Mouse (Mus musculus): ENCODE data around the gene Nebl. TPM values are rescaled to one million over a fixed set of nuclear protein-coding genes. Genes with fewer than 3 reads are reported as not detected.

The Nebl gene
- total RNA-seq, 2 experiments from 2014 or later, result 28.1 to 36.5 TPM

DNA sequence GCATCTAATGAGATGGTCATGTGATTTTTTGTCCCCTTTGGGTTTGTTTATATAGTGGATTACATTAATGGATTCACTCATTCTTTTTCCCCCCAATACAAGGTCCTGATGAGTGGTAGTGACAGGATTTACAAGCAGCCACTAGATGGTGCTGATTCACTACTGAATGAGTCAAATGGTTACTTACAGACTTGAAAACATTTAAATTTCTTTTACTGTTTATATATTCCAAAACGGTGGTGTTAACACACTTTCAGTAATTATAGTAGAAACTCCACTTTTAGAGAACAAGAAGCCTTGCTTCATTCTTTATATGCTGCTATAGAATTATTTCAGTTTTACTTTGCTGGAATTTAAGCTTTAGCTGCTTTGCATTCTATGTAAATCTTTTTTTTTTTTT is 308.3 kb downstream of the Nebl start:
- intact Hi-C loops (cut with DNase I), result loop anchor here (2.0 to 10.0 kb wide), 3 partner anchors 312 to 1244 kb away; partner anchors contain the start of gene Nebl
- DNase-seq, result peak; percentile 14

DNA sequence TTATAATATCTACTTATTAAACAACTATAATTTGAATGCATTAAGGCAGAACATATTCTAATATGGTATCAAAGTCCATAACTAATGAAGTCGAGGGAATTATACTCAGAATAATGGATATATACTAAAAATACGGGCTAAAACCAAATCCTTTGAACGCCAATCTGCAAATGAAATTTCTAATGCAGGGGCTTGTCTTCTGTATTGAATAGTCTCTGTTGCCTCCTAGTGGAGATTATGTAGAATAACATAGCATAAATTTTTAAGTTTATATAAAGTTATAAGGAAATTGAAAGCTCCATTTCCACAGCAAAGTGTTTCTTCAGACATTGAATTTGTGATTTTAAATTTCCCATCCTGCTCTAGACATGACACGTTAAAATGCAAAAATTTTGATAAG is 315.9 kb downstream of the Nebl start:
- intact Hi-C loops (cut with DNase I), result no loop called here
- no peak for DNase-seq

- intact Hi-C loops (cut with DNase I), result no loop called here
- DNase-seq, result no peak
Measured at GRCm38 (mm10) chr2:17414324-17414723, 316.9 kb downstream of the Nebl start.

DNA sequence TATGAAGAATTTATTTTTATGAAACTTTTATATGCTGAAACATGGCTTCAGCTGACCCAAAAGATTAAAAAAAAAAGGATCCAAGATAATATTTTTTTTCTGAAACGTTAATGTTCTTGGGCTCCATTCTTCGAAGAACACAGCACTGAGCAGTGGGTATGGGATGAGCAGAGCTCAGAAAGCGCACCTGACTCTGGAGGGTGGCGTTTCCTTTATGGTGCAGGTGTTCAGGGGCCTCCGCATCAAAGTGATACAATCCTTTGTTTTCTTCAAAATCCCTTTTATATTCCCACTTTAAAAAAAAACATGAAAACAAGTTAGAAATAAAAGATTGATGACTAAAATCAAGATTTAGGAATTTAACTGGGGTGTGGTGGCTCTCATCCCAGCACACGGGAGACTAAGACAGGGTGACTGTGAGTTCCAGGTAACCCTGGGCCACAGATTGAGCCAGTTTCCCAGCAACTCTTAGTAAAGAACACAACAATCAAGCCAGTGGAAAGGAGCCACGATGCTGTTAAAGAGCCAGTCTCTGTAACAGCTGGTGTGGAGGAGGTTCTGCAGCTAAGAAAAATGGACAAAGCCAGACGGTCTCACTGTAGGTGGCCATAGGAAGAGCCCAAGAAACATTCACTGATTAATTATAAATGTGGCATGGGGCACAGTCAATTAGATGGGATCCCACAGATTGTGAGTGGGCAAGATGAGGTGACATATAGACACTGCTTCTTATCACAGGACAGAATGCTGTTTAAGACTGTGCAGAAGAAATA is 317.6 kb downstream of the Nebl start:
- DNase-seq, result peak; percentile 56
- intact Hi-C loops (cut with DNase I), result no loop called here

DNA sequence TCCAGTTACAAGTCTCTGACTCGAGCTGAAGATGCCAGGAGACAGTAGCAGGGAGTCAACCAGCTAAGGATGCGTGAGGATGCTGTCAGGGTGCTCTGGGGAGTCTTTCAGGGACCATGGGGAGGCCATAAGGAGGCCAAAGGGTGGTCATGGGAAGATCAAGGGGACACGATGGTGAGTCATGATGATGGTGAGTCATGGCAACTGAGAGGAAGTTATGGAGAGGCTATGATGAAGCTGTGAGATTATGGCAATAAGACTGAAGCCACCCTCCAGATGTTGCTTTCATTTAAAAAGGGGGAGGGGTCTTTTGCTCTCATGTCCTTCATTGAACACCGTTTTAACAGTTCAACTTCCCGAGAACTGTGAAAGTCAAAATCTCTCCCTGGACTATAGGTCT is 322.0 kb downstream of the Nebl start:
- intact Hi-C loops (cut with DNase I), result no loop called here
- no peak for DNase-seq

GRCm38 (mm10) chr2:17405899-17406531 is 325.2 kb downstream of the Nebl start:
- no peak for DNase-seq
- intact Hi-C loops (cut with DNase I), result no loop called here

DNA sequence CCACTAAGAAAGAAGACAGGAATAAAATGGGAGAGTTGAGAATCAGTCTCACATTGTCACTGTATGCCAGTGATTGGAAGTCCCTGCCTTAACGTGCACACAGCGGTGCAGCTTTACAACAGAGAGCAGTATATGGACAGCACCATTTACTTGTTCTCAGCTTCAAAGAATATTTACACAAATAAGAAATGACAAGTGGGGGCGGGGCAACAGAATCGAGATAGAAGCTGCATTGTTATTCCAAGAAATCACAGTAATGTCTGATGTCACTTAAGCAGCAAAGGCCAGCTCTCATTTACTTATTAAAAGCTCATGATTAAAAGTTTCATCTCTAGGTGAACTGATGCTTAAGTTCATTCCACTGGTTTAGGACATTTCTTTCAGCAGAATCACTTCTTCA is 328.8 kb downstream of the Nebl start:
- intact Hi-C loops (cut with DNase I), result no loop called here
- DNase-seq, result no peak

DNA sequence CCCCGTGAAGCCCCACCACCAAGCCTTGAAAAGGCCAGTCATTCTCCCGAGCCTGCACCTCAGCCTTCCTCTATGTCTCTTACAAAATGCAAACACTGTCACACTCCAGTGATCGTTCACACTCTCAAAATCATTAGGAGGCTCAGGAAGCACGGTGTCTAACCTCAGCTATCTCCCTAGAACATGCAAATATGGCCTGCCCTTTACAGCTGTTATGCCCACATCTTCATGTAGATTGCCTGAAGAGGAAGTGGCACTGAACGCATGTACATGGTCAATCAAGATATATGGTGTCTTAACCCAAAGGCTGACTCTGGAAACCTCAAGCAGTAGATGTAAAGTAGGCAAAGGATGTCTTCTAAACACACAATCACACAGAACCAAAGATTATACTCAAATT is 335.0 kb downstream of the Nebl start:
- DNase-seq, result no peak
- intact Hi-C loops (cut with DNase I), result no loop called here

GRCm38 (mm10) chr2:17391389-17391788 is 339.9 kb downstream of the Nebl start:
- intact Hi-C loops (cut with DNase I), result no loop called here
- no peak for DNase-seq

DNA sequence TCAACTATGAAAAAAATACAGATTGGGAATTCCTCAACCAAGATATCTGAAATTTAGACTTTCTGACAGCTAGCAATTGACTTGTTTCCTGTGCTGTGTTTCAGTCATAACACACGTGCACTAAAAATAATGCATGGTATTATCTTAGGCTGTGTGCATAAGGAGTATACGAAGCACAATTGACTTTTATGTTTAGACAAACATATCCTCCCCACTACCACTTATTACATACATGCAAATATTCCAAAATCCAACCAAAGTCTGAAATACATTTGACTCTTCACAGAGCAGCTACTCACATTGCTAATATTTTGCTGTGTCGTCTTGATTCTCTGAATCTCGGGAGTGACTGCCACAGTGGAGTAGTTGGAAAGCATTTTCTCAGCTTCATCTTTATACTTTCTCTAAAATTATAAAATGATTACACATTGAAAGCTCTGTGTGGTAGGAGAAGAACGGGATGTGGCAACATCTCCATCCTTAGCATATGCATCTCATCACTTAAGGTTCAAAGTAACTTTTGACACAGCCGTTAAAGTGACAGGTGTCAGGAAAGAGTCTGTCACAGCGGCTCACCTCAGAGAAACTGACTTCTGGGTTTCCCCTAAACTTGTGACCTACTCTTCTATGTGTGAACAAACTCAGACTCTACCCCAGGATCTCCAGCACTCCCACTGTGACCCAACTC is 340.6 kb downstream of the Nebl start:
- no peak for DNase-seq
- intact Hi-C loops (cut with DNase I), result no loop called here

DNA sequence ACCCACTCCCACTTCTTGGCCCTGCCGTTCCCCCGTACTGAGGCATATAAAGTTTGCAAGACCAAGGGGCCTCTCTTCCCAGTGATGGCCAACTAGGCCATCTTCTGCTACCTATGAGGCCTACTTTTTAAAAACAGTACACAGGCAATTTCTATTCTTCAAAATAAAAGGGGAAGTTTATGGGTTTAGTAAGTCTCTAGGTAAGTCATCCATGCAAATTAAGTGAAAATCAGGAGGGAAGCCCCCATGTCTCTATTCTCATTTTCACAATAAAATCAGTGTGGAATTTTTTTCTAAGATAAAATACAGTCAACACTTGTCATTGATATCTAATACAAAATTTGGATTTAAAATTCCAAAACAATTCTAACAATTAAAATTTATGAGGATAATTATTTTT is 341.4 kb downstream of the Nebl start:
- intact Hi-C loops (cut with DNase I), result no loop called here
- DNase-seq, result no peak

DNA sequence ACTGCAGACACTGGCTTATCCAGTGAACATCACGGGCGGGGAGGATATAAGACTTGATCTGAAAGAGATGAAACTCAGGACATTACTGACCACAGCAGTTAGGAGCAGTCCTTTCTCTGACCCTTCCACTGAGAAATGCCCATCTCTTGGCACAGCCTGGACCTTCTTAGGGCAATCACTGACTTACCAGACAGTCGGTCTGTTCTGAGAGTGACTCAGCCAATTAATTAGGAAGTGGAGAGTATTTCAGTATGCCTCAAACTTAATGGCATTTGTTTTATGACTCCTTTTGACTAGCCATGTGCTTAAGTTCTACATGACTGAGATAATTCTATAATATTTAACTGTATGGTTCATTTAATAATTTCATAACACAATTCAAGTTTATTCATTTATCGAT is 341.9 kb downstream of the Nebl start:
- intact Hi-C loops (cut with DNase I), result no loop called here
- no peak for DNase-seq

- DNase-seq, result no peak
- intact Hi-C loops (cut with DNase I), result no loop called here
Measured at GRCm38 (mm10) chr2:17382227-17382626, 349.0 kb downstream of the Nebl start.

DNA sequence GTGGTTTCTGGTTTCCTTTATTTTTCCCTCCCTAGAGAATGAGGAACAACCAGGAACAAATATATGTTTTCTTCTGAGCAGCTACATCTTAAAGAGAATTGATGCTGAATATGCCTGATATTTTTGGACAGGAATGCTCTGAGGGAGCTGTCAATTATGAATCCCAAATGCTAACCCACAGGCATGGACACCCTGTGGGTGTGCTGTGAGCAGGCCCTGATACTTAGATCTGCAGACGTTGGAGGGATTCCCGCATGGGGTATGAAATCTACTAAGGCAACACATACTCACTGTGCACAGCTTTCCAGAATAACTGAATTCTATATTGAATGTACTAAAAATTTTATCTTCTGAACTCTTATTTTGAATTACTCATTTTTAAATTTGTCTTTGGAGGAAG is 355.3 kb downstream of the Nebl start:
- intact Hi-C loops (cut with DNase I), result no loop called here
- DNase-seq, result no peak

- intact Hi-C loops (cut with DNase I), result no loop called here
- no peak for DNase-seq
Measured at GRCm38 (mm10) chr2:17365671-17366070, 365.6 kb downstream of the Nebl start.

DNA sequence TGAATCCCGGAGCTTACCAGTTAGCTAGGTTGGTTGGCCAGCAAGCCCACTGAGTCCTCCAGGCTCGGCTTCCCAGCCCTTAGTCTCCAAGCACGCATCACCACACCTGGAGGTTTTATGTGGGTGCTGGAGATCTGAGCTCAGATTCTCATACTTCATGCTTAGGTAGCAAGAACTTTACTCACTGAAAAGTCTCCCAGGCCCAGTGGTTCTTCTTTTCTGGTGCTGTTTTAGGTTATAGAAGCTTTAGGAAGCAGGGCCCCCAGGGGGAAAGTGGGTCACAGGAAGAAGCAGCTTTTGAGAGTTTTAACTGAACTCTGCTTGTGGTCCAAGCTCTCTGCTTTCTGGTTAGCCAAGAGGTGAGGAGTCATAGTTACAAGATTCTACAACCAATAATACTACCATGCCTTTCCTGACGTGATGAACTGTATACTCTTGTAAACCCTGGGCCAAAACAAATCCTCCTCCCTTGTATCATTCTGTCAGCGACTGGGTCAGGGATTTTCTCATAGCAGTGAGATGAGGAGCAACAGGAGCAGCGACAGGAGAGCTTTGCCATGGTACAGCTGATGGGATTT is 366.2 kb downstream of the Nebl start:
- DNase-seq, result no peak
- intact Hi-C loops (cut with DNase I), result no loop called here

- intact Hi-C loops (cut with DNase I), result no loop called here
- DNase-seq, result no peak
Measured at GRCm38 (mm10) chr2:17363337-17364216, 367.7 kb downstream of the Nebl start.

- no peak for DNase-seq
- intact Hi-C loops (cut with DNase I), result no loop called here
Measured at GRCm38 (mm10) chr2:17362181-17362580, 369.1 kb downstream of the Nebl start.

DNA sequence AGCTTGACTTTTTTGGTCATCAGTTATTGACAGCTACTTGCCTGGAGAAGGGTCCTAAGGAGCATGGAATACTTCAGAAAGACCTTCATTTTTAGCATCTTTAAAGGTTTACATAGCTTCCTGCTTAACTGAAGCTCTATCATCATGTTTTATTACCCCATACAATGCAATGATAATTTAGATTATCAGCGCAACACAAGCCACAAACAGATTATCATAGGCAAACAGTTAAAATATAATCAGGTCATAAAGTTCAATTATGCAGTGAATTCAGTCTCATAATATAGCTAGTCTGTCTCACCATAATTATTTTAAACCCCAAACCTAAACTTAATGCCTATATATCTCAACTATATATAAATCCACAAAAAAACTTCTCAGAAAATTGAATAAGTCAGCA is 386.6 kb downstream of the Nebl start:
- DNase-seq, result no peak
- intact Hi-C loops (cut with DNase I), result no loop called here

GRCm38 (mm10) chr2:17335451-17335850 is 395.8 kb downstream of the Nebl start:
- peak; percentile 54 for DNase-seq
- intact Hi-C loops (cut with DNase I), result no loop called here
